Mouse (Mus musculus) spleen, embryonic (tissue): ENCODE data around the gene Ddx4.

Experiments used
- CTCF ChIA-PET: fragments of 350-600 bp; sonication (Branson Sonifier 250); formaldehyde crosslinking; loops from one replicate; lab custom pipeline; 2022; lab: Charles Lee

The Ddx4 gene

GRCm38 (mm10) chr13:112652205-112652604, at the start of gene Ddx4:
TSS of gene Ddx4 (minus strand) at chr13:112652475.
- CTCF ChIA-PET: no interaction called here

GRCm38 (mm10) chr13:112701256-112701655, 49.0 kb upstream of the Ddx4 start:
- CTCF ChIA-PET: no interaction called here

GRCm38 (mm10) chr13:112695526-112696240, 43.4 kb upstream of the Ddx4 start:
- CTCF ChIA-PET: no interaction called here

- CTCF ChIA-PET: no interaction called here
Observed at GRCm38 (mm10) chr13:112692870-112693553, 40.7 kb upstream of the Ddx4 start.

- CTCF ChIA-PET: no interaction called here
Observed at GRCm38 (mm10) chr13:112686155-112686554, 33.9 kb upstream of the Ddx4 start.

GRCm38 (mm10) chr13:112683970-112684369, 31.7 kb upstream of the Ddx4 start:
- CTCF ChIA-PET: no interaction called here

GRCm38 (mm10) chr13:112683312-112683711, 31.0 kb upstream of the Ddx4 start:
- CTCF ChIA-PET: no interaction called here

GRCm38 (mm10) chr13:112678154-112678553, 25.9 kb upstream of the Ddx4 start:
- CTCF ChIA-PET: no interaction called here

- CTCF ChIA-PET: interaction anchor here (0.6 to 1.0 kb wide), 3 partner anchors 286 to 362 kb away, joined by 3 to 5 read pairs (median 3); no protein-coding TSS in a partner anchor
Observed at GRCm38 (mm10) chr13:112673899-112674447, 21.7 kb upstream of the Ddx4 start.

- CTCF ChIA-PET: no interaction called here
Observed at GRCm38 (mm10) chr13:112672797-112673196, 20.5 kb upstream of the Ddx4 start.

- CTCF ChIA-PET: no interaction called here
Observed at GRCm38 (mm10) chr13:112671708-112672107, 19.4 kb upstream of the Ddx4 start.

- CTCF ChIA-PET: no interaction called here
Observed at GRCm38 (mm10) chr13:112667215-112667614, 14.9 kb upstream of the Ddx4 start.

- CTCF ChIA-PET: interaction anchor here (0.6 kb wide), 1 partner anchor 12 kb away, joined by 4 read pairs; no protein-coding TSS in a partner anchor
Observed at GRCm38 (mm10) chr13:112666433-112667024, 14.3 kb upstream of the Ddx4 start.

- CTCF ChIA-PET: no interaction called here
Observed at GRCm38 (mm10) chr13:112661687-112662086, 9.4 kb upstream of the Ddx4 start.

- CTCF ChIA-PET: no interaction called here
Observed at GRCm38 (mm10) chr13:112660574-112661381, 8.5 kb upstream of the Ddx4 start, which contains the start of gene Slc38a9. TSS of gene Slc38a9 (plus strand) at chr13:112660751.

GRCm38 (mm10) chr13:112659986-112660573, 7.8 kb upstream of the Ddx4 start:
- CTCF ChIA-PET: no interaction called here

- CTCF ChIA-PET: no interaction called here
Observed at GRCm38 (mm10) chr13:112651183-112651582, 1.1 kb downstream of the Ddx4 start.

GRCm38 (mm10) chr13:112645529-112646186, 6.6 kb downstream of the Ddx4 start:
- CTCF ChIA-PET: no interaction called here

GRCm38 (mm10) chr13:112644996-112645395, 7.3 kb downstream of the Ddx4 start:
- CTCF ChIA-PET: no interaction called here

GRCm38 (mm10) chr13:112642897-112643296, 9.4 kb downstream of the Ddx4 start:
- CTCF ChIA-PET: interaction anchor here (0.6 kb wide), 1 partner anchor 8 kb away, joined by 3 read pairs; no protein-coding TSS in a partner anchor
